Mouse (Mus musculus) left cerebral cortex, adult 11 months (tissue): ENCODE measurements around the gene Glp2r.
A peak's percentile ranks its signal among the peaks of the same experiment; 100 is the strongest.

ENCODE experiments used
- DNase-seq: peaks from one replicate; pipeline ENCODE4 v3.0.0; 2022; ENCODE audit warnings: low spot score

Glp2r gene

DNA sequence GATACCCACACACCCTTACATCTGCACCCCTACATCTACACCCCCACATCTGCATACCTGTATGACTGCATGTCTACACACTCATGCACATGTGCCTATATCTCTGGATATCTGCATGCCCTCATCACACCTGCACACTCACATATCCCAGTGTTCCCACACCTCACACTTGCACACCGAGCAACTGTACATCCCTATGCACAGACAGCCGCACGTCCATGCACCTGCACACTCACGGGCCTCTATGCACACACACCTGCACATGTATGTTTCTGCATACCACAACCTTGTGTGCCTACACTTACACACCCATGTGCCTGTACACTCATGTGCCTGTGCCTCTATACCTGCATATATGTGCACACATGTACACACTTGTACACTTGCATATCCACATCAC, 107.5 kb downstream of the Glp2r start:
- DNase-seq: no peak

DNA sequence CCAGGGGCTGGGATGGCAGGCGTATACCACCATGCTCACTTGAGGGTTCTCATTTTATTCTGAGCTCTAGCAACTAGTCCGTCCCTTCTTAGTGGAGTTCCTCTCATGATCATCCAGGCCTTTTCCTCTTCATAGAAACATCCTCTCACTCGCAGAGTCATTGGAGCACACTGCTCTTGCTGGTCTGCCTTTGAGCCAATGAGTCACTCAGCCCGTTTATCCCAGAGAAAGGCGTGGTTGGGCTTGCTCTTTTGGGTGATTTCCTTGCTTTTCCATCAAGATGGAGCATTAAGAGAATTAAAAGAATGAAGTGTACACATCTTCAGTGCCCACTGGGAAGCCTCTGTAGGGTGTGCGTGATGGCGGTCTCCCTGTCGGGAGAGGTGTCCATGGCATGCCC, 109.5 kb downstream of the Glp2r start:
- DNase-seq: no peak

DNA sequence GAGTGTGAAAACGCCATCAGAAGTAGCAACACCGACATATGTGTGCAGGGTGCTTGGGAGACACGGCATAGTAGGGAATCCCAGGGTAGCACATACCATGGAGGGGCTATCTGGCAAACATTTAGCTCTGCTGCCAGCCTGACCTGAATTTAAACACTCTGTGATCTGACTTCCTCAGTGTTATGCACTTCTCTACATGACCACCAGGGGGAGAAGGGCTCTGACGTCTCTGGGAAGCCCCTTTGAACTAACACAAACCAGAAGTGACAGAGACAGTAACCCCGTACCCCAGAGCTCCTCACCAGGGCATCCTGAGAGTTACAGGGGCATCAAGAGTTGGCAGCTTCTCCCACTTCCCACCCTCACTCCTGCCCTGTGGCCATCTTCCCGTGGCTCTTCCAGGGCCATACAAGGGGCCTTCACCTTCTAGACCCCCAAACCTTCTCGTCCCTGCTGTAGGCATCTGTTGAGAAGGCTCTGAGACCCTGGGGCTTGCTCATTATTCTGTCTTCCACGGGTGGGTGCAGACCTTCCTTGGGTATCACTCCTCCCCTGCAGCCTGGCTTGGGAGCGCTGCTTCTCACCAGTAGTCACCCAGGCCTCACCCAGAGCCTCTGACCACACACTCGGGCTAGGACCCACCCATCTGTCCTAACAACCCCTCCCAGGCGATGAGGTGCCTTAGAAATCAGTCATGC, 113.1 kb downstream of the Glp2r start:
- no peak for DNase-seq

DNA sequence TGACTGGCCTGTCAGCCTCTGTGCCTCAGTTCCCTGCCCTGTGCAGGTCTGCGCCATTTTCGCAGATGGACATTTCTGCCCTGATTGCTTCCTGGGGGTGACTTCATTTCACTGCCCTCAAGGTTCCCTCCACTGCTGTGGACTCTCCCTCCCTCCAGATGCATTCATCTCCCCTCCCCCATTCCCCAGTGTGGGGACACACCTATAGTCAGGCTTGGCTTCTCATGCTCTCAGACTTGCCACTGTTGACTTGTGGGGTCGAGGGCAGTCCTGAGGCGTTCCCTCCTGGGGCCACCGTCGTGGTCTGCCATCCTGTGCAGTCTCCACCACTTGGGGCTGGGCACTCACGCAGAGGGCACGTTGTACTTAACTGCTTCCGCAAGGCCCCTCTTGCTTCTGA, 114.1 kb downstream of the Glp2r start:
- DNase-seq: no peak

DNA sequence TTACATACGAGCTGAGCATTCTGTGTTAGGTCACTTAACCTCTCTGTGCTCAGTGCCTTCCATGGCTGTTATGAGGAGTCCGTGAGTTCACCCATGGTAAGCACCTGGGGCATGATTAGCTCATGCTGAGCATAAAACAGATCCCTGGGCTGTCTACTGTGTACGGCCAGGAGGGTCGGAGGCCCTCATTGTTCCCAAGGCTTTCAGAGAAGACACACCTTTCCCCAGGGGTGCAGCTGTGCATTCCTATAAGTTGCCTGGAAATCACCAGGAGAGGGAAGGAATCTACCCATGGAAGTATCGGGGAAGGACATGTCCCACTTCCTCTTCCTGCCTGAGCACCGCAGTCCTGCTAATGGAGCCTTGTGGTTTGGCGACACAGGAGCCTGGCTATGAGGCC, 114.6 kb downstream of the Glp2r start:
- no peak for DNase-seq

DNA sequence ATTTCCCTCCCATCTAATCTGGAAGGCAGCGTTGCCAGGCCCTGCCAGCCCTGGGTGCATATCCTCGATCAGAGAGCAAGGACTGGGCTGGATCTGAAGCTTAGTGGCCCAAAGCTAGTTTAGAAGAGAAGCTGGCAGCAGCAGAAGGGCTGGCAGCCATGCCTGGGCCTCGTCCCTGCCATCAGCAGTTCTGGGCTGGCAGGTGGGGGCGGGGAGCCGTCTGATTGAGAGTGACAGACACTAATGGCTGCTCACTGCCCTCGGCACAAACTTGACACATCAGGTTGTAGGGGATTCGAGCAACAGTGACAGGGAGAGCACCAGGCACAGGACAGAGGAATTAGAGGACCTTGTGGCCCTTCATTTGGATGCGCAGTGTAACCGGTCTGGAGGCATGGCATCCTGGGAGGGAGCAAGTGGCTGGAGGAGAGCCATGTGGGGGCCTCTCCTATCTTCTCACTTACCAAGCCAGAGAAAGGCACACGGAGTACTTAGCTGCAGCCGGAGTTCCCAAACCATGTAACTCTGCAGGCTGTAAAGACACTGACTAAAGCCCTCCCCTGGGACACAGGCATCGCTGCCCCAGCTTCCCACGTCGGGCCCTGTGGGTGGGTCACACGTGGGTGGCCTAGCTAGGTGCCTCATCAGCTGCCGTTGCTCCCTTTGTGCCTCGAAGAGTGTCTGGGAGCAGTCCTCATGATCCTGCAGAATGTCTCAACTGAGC, 115.6 kb downstream of the Glp2r start:
- no peak for DNase-seq

DNA sequence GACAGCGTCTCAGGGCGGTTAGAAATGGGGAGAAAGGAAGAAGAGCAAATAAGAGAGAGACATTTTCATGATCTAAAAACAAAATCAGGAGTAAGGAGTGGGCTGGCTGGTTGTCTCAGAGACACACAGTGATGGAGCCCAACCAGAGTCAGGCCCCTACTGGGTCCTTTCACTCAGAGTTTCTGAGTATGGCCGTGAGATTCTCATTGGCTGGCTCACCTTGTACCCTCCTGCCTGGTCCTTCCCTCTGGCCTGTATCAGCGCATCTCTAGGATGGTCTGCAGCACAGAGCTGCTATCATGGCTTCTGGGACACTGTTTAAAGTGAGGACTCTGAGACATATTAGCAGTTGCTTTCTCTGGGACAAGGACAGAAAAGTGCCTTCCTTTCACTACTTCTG, 116.4 kb downstream of the Glp2r start:
- no peak for DNase-seq

DNA sequence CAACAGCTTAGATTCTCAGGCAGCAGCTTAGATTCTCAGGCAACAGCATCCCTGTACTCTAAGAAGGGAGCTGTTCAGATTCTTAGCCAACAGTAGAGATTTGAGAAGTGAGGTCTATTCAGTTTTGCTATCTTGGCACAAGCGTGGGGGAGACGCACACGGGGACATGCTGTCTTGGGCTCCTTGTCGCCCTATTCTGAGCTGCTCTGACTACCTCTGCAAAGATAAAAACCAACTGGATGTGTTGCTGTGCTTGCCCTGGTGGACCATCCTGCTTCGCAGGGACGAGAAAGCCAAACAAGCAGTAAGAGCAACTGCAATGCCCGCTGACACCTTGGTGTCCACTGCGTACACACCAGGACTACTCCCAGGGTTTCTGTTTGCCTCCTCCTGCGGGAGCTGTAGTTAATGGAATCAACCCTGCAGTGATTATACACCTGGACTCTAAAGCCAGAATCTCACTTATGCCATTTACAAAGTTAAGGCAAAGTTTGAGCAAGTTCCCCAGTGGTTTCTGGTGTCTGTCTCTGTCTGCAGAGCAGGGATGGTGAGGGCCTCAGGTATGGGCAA, 117.3 kb downstream of the Glp2r start:
- no peak for DNase-seq

DNA sequence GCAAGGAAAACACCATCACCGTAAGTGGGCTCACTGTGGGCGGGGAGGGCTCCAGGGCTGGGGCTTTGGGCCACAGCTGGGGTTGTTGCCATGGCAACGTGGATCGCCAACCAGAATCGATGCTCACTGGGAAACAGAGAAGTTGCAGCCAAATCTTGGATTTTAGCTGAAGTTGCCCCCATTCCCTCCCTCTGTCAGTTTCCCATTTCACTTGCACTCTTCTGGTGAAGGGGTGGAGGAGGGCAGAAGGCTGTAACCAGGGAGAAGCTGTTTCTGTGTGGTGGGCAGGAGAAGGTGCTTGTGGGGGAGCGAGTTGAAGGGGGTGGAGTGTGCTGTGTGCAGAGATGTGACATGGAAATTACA, 118.1 kb downstream of the Glp2r start:
- DNase-seq: no peak

DNA sequence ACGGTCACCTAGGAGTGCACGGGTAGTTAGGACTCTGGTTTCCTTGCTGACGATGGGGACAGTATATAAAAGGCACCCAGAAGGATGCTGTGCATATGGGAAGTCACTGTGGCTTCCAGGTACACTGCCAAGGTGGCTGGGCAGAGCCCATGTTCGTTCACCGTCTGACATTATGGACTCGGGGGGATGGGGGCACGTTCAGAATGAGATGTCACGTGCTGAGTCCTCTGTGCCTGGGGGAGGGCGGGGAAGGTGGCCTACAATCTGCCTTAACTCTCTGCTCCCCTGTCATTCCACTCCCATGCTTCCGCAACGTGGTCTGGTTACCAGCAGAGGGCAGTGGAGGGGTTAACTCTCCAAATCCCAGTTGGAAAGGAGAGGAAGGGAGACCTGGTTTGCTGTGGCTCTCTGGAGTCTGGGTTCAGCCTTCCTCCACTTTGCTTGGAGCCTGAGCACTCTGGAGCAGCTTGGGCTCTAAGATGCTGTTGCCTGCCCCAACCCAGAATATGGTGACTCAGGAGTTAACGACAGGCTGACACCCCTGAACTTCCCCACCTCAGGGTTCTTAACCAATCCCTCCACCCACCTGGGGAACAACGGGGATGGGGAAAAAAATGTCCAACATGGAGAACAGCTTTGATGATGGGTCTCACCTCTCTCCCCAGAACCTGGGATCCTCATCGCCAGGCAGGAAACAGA, 118.6 kb downstream of the Glp2r start:
- DNase-seq: no peak

DNA sequence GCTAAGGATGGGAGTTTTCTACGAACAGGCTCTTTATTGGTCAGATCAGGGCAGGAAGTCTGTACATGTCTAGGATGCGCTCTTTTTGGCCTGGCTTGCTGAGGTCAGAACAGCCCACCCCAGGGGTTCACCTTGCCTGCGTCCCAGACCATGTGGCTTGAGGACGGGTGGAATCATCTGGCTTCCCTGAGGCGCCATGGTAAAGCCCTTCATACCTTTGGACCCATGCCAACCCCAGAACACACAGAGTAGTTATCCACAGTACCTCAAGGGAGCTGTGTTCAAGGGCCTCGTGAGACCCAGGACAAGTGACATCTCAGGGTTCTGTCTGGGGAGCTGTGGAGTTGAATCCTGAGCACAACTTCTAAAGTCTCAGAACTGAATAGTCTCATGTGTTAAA, 119.2 kb downstream of the Glp2r start:
- no peak for DNase-seq

DNA sequence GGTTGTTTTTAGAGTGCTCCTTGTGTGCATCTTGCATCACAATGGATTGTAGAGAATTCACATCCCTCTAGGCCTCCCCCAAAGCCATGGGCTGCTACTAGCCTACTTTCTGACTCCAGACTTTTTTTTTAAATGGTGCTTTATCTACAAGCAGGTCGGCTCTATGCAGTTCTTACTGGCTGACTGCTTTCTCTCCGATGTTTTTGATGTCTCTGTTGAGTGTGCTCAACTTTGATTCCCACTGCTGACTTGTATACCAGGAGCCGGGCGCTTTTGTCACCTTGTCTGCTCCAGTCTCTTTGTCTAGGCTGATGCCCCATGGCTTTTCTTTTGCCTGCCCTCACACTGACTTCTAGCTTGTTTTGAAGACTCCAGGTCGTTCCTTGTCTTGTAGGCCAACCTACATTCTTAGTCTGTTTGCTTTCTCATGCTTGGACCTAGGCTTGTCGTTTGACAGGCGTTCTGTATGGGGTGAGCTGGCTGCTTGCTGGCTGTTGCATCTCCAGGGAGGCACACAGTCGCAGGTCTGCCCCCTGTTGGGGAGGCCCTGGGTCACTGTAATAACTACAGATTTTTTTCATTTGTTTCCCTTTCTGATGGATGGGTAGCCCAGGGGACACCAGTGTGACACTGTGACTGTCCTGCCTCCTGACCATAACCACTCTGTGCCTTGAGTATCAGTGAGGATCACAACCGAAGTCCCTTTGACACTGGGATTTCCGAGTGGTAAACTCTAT, 120.8 kb downstream of the Glp2r start:
- DNase-seq: no peak

DNA sequence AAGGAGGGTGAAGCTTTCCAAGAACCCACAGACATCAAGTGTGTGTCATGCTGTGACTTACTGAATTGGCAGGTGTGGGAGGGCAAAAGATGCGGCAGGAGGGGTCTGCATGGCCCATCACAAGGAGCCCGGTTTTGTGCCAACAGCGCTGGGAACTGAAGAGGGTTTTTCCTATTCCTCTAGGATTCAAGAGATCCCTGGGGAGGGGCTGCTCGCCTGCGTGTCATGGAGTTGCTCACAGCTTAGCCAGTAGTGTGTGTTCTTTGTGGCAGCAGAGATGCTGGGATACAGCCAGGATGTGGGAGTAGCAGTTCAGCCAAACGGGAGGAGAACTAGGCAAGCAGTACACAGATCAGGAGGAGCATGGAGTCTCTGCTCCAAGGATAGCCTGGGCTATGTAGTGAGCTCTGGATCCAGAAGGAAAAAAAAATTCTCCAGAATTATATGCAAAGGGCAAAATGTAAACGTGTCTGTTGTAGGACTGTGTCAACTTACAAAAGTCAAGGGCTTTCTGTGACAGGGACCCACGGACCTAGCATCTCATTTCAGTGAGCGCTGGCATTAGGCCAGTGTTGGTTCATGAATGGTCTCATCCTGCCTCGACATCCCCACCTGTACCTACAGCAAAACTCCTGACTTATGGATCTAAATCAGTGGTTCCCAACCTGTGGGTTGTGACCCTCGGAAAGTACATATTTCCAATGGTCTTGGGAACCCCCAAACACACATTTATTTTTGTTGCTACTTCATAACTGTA, 122.1 kb downstream of the Glp2r start:
- DNase-seq: no peak

DNA sequence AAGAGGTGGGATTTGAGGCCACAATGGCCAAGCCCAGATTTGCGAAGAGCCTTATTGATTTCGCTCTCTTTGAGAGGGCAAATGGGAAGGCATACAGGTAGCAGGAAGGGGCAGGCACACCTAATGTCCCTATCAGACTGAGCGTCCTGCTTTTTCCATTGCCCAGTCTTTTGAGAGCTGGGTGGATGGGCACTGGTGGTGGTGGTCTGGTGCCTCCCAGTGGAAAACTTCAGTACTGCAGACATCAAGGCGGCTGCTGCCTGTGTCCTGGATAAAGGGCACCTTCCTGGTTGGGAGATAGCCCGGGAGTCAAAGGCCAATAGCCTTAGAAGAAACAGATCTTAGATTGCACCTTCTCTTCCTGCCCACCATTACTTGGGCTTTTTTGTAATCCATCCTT, 123.2 kb downstream of the Glp2r start:
- peak; percentile 70 for DNase-seq

DNA sequence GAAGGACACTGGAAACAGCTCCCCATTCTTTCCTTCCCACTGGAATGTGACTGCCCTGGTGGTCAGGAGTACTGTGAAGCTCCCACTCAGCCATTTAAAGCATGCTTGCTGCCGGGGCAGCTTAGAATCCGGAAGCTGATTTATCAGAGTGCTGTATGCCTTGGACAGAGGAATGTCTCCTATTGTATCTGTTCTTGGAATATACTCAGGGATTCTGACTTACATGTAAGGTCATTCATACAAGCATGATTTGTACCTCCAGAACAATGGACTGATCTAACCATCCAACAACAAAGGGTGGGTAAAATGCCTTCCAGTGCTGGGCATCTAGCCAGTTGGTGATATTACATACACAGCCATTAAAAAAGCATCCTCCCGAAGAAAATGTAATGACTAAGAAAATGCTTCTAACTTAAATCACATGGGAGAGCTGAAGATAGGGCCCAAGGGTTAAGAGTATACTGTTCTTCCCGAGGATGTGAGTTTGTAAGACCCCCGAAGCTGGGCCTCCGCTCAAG, 126.3 kb downstream of the Glp2r start:
- DNase-seq: no peak

DNA sequence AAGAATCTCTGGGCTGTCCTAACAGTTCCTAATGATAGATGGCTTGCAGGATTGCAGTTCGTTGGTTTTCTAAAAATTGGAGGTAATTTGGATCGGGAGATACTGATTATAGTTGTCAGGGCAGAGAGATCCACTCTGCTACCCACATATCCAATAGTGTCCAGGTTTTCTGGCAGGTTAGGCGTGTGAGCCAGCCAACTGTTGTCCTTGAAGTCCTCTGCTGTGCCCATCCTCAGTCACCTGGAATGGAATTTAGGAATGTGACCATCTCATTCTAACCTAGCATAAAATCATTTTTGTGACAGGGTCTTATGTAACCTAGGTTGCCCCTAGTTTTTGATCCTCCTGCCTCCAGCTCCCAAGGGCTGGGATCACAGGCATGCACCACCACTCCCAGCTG, 127.5 kb downstream of the Glp2r start:
- DNase-seq: no peak

DNA sequence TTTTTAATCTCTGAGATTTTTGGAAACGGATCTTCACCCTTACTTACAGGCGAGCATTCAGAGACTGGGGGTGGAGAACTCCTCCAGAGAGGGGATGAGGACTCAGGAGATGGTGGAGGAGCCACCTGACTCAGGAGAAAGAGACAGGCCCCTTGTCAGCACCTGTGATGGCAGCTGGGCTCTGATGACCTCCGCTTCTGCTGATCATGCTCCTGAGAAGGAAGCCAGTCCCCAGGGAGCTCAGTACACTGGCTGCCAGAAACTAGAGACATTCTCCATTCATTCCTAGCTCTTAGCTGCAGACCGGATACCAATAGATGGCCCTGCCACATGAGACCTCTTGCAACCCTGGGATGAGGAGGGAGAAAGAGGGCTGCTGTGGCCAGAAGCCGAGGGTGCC, 128.1 kb downstream of the Glp2r start:
- no peak for DNase-seq

DNA sequence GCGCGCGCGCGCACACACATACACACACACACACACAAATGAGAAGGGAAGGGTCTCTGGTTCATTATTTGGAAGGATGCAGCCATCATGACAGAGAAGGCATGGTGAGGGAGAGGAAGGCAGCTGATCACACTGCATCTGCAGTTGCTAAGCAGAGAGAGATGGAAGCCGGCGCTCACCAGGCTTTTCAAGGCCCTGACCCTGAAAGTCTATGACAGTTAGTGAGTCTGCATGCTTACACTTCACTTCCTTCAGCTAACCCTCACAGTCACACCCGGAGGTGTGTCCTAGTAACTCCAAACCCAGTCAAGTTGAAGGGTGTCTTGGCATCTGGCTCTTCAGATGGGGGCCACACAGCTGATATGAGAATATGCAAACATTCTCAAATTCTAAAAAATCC, 128.5 kb downstream of the Glp2r start:
- DNase-seq: no peak

DNA sequence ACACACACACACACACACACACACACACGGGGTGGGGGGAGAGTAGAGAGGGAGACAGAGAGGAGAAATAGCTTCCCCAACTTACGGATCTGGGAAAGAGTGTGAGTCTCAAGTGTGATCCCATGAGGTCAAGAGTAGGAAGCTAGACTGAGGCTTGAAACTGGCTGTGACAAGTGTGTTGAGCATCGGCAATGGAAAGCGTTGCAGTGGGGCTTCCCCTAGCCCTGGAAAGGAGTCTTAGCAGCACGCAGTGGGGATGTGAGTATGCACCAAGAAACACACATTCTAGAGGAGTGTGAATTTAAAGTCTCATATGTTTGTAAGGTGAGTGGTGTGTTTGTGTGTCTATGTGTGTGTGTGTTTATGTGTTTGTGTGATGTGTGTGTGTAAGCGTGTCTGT, 130.7 kb downstream of the Glp2r start:
- no peak for DNase-seq

DNA sequence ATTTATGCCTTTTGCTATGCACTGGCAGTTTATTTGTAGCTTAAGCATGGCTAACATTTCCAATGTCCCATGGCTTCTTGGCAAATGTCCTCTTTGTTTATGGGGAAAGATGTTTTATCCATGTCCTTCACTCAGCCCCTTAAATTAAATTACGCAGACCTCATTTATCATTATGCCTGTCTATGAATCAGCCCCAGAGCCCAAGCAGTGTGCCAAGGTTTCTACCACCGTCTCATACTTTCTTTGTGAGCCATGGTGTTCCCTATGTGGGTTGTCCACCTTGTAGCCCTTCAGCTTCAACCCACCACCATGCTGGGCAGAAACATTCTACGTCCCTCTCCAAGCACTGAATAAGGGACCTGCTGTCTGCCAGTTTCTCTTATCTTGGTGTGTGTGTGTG, 132.6 kb downstream of the Glp2r start:
- no peak for DNase-seq

DNA sequence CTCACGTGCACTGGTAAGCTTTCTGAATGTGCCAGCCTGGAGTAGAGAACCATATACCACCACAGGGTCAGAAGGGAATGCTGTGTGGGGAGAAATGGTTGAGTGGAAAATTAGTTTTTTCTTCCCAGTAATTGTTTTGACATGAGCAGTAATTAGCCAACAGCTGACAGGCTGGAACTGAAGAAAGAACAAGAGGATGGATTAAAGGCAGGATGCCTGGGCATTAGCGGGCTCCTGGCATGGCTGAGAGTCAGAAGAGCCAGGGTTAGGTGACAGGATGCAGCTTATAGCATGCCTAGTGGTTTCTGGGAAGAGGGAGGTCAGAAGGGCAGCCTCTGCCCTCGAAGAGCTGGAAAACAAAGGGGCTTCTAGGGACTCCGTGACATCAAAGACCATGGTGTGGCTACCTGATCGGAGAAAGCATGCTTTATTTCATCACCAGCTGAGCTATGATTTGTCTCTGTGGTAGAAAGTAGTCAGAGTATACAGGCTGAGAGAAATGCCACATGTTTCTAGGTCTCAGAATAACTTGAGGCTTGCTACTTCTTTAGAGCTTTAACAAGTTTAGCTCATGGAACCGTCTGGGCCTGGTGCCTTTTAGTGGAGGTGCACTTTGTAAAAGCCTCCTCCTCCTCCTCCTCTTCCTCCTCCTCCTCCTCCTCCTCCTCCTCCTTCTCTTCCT, 133.9 kb downstream of the Glp2r start:
- DNase-seq: no peak
